In the genomic region with DNA sequence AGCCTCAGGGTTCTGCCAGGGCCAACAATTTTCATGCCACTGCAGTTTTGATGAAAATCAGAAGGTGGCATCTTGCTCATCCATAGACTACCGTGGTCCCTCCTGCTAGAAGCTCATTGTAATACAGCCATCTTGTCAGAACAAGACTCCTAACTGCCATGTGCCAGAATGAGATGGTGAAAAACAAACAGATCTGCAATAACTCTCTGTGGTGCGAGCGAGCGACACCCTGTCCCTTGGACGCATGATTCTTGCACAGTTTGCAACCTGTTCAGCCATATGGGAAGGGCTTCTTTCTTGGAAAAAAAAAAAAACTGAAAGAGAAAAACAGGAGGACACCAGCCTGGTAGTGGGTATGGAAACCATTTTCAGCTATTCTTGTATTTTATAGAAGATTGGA, we compare ENCODE assay signal across 24 mouse cellular contexts.
A peak's percentile ranks its signal among the peaks of the same experiment; 100 is the strongest.
DNase-seq lines count a peak whose midpoint lies in the region; ATAC-seq and TF ChIP-seq lines count a peak whose summit lies in the region.
"Had no signal": no experiment of that assay in that cellular context is flagged by ENCODE, and none has a peak within 500 bp of the region (broad histone marks: within the 10 kb centered on the region; RNA-seq: fewer than 3 reads in every experiment).

No protein-coding gene starts in this region.

- peaks cover 23% of the 10 kb centered on the region for H3K36me3 ChIP-seq in forebrain, embryonic 13.5 days (ENCODE audit: poor library complexity, severe bottlenecking)
- H3K36me3 ChIP-seq in forebrain, embryonic 11.5 days (ENCODE audit: control insufficient read depth, insufficient read depth, low read length): no peaks in the 10 kb centered on the region
- H3K36me3 ChIP-seq in forebrain, postnatal 0 days (ENCODE audit: insufficient read depth): peaks cover 10% of the 10 kb centered on the region; the same call in 1 of the 2 replicates
- H3K36me3 ChIP-seq: heart, embryonic 12.5 days; heart, embryonic 15.5 days; hindbrain, embryonic 10.5 days; intestine, embryonic 15.5 days had no signal

- H3K27me3 ChIP-seq in forebrain, embryonic 13.5 days: no peaks in the 10 kb centered on the region
- no peaks in the 10 kb centered on the region for H3K27me3 ChIP-seq in forebrain, embryonic 11.5 days (ENCODE audit: control insufficient read depth, insufficient read depth, low read length)
- no peaks in the 10 kb centered on the region for H3K27me3 ChIP-seq in forebrain, postnatal 0 days (ENCODE audit: insufficient read depth, low read length)
- H3K27me3 ChIP-seq: heart, embryonic 15.5 days; hindbrain, embryonic 13.5 days; intestine, embryonic 15.5 days had no signal

- no peak overlapping the region for H3K4me3 ChIP-seq in forebrain, embryonic 13.5 days
- H3K4me3 ChIP-seq in forebrain, embryonic 11.5 days (ENCODE audit: low read depth, low read length): no peak overlapping the region
- no peak overlapping the region for H3K4me3 ChIP-seq in left cerebral cortex, adult 2 months
- H3K4me3 ChIP-seq in forebrain, postnatal 0 days (ENCODE audit: low read depth, low read length): no peak overlapping the region
- H3K4me3 ChIP-seq: heart, embryonic 12.5 days; heart, embryonic 15.5 days; hindbrain, embryonic 10.5 days; hindbrain, embryonic 13.5 days; intestine, embryonic 15.5 days had no signal

- 86% methylated on average over 5 of the region's 5 CpGs for whole genome bisulfite sequencing in forebrain, embryonic 13.5 days
- 86% methylated on average over 5 of the region's 5 CpGs for WGBS in forebrain, embryonic 11.5 days
- WGBS in forebrain, postnatal 0 days: 60% methylated on average over 5 of the region's 5 CpGs

- intact Hi-C loops in left cerebral cortex, adult 2 months (cut with DNase I): no loop called here

- H3K4me2 ChIP-seq in forebrain, embryonic 13.5 days: no peak overlapping the region
- H3K4me2 ChIP-seq in forebrain, embryonic 11.5 days (ENCODE audit: low read depth, low read length, severe bottlenecking): no peak overlapping the region
- no peak overlapping the region for H3K4me2 ChIP-seq in forebrain, postnatal 0 days (ENCODE audit: low read depth)
- H3K4me2 ChIP-seq: heart, embryonic 12.5 days; heart, embryonic 15.5 days; hindbrain, embryonic 13.5 days; intestine, embryonic 15.5 days had no signal

- H3K4me1 ChIP-seq in forebrain, embryonic 13.5 days: no peaks in the 10 kb centered on the region
- no peaks in the 10 kb centered on the region for H3K4me1 ChIP-seq in forebrain, embryonic 11.5 days (replicated peaks; ENCODE audit: control insufficient read depth, insufficient read depth, low read length)
- H3K4me1 ChIP-seq in forebrain, postnatal 0 days (ENCODE audit: insufficient read depth): no peaks in the 10 kb centered on the region
- H3K4me1 ChIP-seq: heart, embryonic 12.5 days; heart, embryonic 15.5 days; intestine, embryonic 15.5 days had no signal

- no peak overlapping the region for H3K9ac ChIP-seq in forebrain, embryonic 13.5 days
- H3K9ac ChIP-seq in forebrain, embryonic 11.5 days (ENCODE audit: low read length): no peak overlapping the region
- no peak overlapping the region for H3K9ac ChIP-seq in forebrain, postnatal 0 days
- H3K9ac ChIP-seq: heart, embryonic 12.5 days; heart, embryonic 15.5 days; hindbrain, embryonic 13.5 days; intestine, embryonic 15.5 days had no signal

- no peaks in the 10 kb centered on the region for H3K9me3 ChIP-seq in forebrain, embryonic 13.5 days (replicated peaks)
- no peaks in the 10 kb centered on the region for H3K9me3 ChIP-seq in forebrain, embryonic 11.5 days (ENCODE audit: control insufficient read depth, low read length)
- H3K9me3 ChIP-seq in forebrain, postnatal 0 days (ENCODE audit: low read length): no peaks in the 10 kb centered on the region
- H3K9me3 ChIP-seq: heart, embryonic 12.5 days; heart, embryonic 15.5 days; hindbrain, embryonic 10.5 days; hindbrain, embryonic 13.5 days; intestine, embryonic 15.5 days had no signal

- peak; percentile 43; the same call in 1 of the 2 replicates for ATAC-seq in forebrain, embryonic 13.5 days
- no peak for ATAC-seq in forebrain, embryonic 11.5 days (replicated peaks; ENCODE audit: low FRiP score)
- ATAC-seq in frontal cortex, adult (ENCODE audit: low TSS enrichment): peak; percentile 49
- ATAC-seq in forebrain, postnatal 0 days: peak; percentile 82
- ATAC-seq: activated CD4-positive, CD25-positive, alpha-beta regulatory T cell, adult 4 months; intestine, embryonic 15.5 days had no signal

- TF ChIP-seq CTCF in left cerebral cortex, adult 2 months (IDR thresholded peaks at IDR 0.05): no peak
- TF ChIP-seq CTCF in forebrain, postnatal 0 days (IDR thresholded peaks at IDR 0.05; ENCODE audit: low read depth): no peak

- DNase-seq in forebrain, embryonic 11.5 days (ENCODE audit: low spot score): no peak
- no peak for DNase-seq in frontal cortex, postnatal 10 days (ENCODE audit: low spot score in 2 of 2)
- DNase-seq in left cerebral cortex, adult 2 months (ENCODE audit: extremely low spot score in 1 of 2, low spot score in 2 of 2): no peak
- no peak for DNase-seq in left cerebral cortex, adult 9 months (ENCODE audit: low spot score in 2 of 2)
- DNase-seq in forebrain, postnatal 0 days: peak; percentile 84
- no peak for DNase-seq in adrenal gland, postnatal 10 days
- DNase-seq: adrenal gland, adult 8-10 months; adrenal gland, postnatal 36 days; cerebellum, adult 18-20 months; cerebellum, adult 9-10 months; cerebellum, postnatal 14 days; gastrocnemius, postnatal 25 days; heart, adult 18-20 months; heart, postnatal 10 days; heart, postnatal 36 days; kidney, adult 11 months had no signal

- no peak overlapping the region for H3K27ac ChIP-seq in forebrain, embryonic 13.5 days
- H3K27ac ChIP-seq in forebrain, embryonic 11.5 days (ENCODE audit: low read depth, low read length): no peak overlapping the region
- H3K27ac ChIP-seq in left cerebral cortex, adult 2 months: peak overlapping the region; percentile 3; the same call in 1 of the 2 replicates
- H3K27ac ChIP-seq in forebrain, postnatal 0 days (ENCODE audit: low read depth, low read length): peak overlapping the region; percentile 54; the same call in 1 of the 2 replicates
- H3K27ac ChIP-seq: heart, embryonic 15.5 days; hindbrain, embryonic 10.5 days; hindbrain, embryonic 13.5 days; intestine, embryonic 15.5 days had no signal

Comparison
In these comparisons a context has a peak if more than half of its experiments do, and no peak if none do; other contexts are left out.
1. H3K27ac ChIP-seq: peak in left cerebral cortex, adult 2 months (single experiment) and forebrain, postnatal 0 days (single experiment); none in forebrain, embryonic 13.5 days (single experiment) and forebrain, embryonic 11.5 days (single experiment).